Mouse (Mus musculus): Measurements from ENCODE around the gene Ech1. TPM values are rescaled to one million over a fixed set of nuclear protein-coding genes. Genes with fewer than 3 reads are reported as not detected.

Ech1 gene
- polyA plus RNA-seq, 2 experiments, result 165 to 200 TPM

- Histone ChIP-seq H3K4me1 (ENCODE audit: control insufficient read depth, insufficient read depth, low read length) (no peaks in the 10 kb centered on the region), H3K27me3 (ENCODE audit: control insufficient read depth, insufficient read depth, low read length) (no peaks in the 10 kb centered on the region), H3K4me3 (replicated peaks; ENCODE audit: low read length) (peak overlapping the region; percentile 46), H3K27ac (replicated peaks; ENCODE audit: low read depth, low read length) (peak overlapping the region; percentile 89), H3K9me3 (ENCODE audit: control insufficient read depth, low read length) (no peaks in the 10 kb centered on the region), H3K36me3 (ENCODE audit: control insufficient read depth, insufficient read depth, low read length) (peaks cover 45% of the 10 kb centered on the region), H3K4me2 (replicated peaks; ENCODE audit: low read depth, low read length, severe bottlenecking) (peak overlapping the region; percentile 58), H3K9ac (ENCODE audit: low read depth, low read length, severe bottlenecking) (peak overlapping the region; percentile 70)
- DNase-seq (ENCODE audit: low spot score) (peak; percentile 30), ATAC-seq (ENCODE audit: low FRiP score, low read depth) (no peak)
- TF ChIP-seq POLR2A (IDR thresholded peaks at IDR 0.05; ENCODE audit: borderline replicate concordance, extremely low read depth, insufficient read depth, insufficient read length), result no peak
- 52% methylated on average over 11 of the region's 11 CpGs for WGBS
Measured at GRCm38 (mm10) chr7:28825686-28826401, 827 bp downstream of the Ech1 start.

- Histone ChIP-seq H3K27ac (replicated peaks; ENCODE audit: low read depth, low read length) (no peak overlapping the region; the same call in 1 of the 2 replicates), H3K36me3 (ENCODE audit: control insufficient read depth, insufficient read depth, low read length) (peaks cover 45% of the 10 kb centered on the region), H3K9ac (ENCODE audit: low read depth, low read length, severe bottlenecking) (no peak overlapping the region), H3K4me1 (ENCODE audit: control insufficient read depth, insufficient read depth, low read length) (no peaks in the 10 kb centered on the region), H3K4me2 (replicated peaks; ENCODE audit: low read depth, low read length, severe bottlenecking) (peak overlapping the region; percentile 58; the same call in 1 of the 2 replicates), H3K27me3 (ENCODE audit: control insufficient read depth, insufficient read depth, low read length) (no peaks in the 10 kb centered on the region), H3K4me3 (replicated peaks; ENCODE audit: low read length) (no peak overlapping the region), H3K9me3 (ENCODE audit: control insufficient read depth, low read length) (no peaks in the 10 kb centered on the region)
- TF ChIP-seq POLR2A (IDR thresholded peaks at IDR 0.05; ENCODE audit: borderline replicate concordance, extremely low read depth, insufficient read depth, insufficient read length), result no peak
- ATAC-seq (ENCODE audit: low FRiP score, low read depth) (no peak), DNase-seq (ENCODE audit: low spot score) (no peak)
- 93% methylated on average over 7 of the region's 7 CpGs for WGBS
Measured at GRCm38 (mm10) chr7:28826402-28826772, 1.4 kb downstream of the Ech1 start.

- no peaks in the 10 kb centered on the region for H3K4me1 ChIP-seq (ENCODE audit: control insufficient read depth, insufficient read depth, low read length)
- DNase-seq (ENCODE audit: low spot score), result peak; percentile 78
- H3K4me3 ChIP-seq (replicated peaks; ENCODE audit: low read length), result no peak overlapping the region
- TF ChIP-seq POLR2A (IDR thresholded peaks at IDR 0.05; ENCODE audit: borderline replicate concordance, extremely low read depth, insufficient read depth, insufficient read length), result no peak
- H3K36me3 ChIP-seq (ENCODE audit: control insufficient read depth, insufficient read depth, low read length), result peaks cover 45% of the 10 kb centered on the region
- no peaks in the 10 kb centered on the region for H3K9me3 ChIP-seq (ENCODE audit: control insufficient read depth, low read length)
- no peaks in the 10 kb centered on the region for H3K27me3 ChIP-seq (ENCODE audit: control insufficient read depth, insufficient read depth, low read length)
- no peak for ATAC-seq (ENCODE audit: low FRiP score, low read depth)
- H3K27ac ChIP-seq (replicated peaks; ENCODE audit: low read depth, low read length), result no peak overlapping the region
- WGBS, result 51% methylated on average over 3 of the region's 3 CpGs
- no peak overlapping the region for H3K4me2 ChIP-seq (replicated peaks; ENCODE audit: low read depth, low read length, severe bottlenecking)
- no peak overlapping the region for H3K9ac ChIP-seq (ENCODE audit: low read depth, low read length, severe bottlenecking)
Measured at GRCm38 (mm10) chr7:28827338-28827737, 2.3 kb downstream of the Ech1 start.

- no peaks in the 10 kb centered on the region for H3K4me1 ChIP-seq (ENCODE audit: control insufficient read depth, insufficient read depth, low read length)
- H3K9me3 ChIP-seq (ENCODE audit: control insufficient read depth, low read length), result no peaks in the 10 kb centered on the region
- H3K27ac ChIP-seq (replicated peaks; ENCODE audit: low read depth, low read length), result no peak overlapping the region
- no peaks in the 10 kb centered on the region for H3K27me3 ChIP-seq (ENCODE audit: control insufficient read depth, insufficient read depth, low read length)
- no peak for TF ChIP-seq POLR2A (IDR thresholded peaks at IDR 0.05; ENCODE audit: borderline replicate concordance, extremely low read depth, insufficient read depth, insufficient read length)
- H3K9ac ChIP-seq (ENCODE audit: low read depth, low read length, severe bottlenecking), result no peak overlapping the region
- no peak overlapping the region for H3K4me3 ChIP-seq (replicated peaks; ENCODE audit: low read length)
- peaks cover 34% of the 10 kb centered on the region for H3K36me3 ChIP-seq (ENCODE audit: control insufficient read depth, insufficient read depth, low read length)
- no peak for DNase-seq (ENCODE audit: low spot score)
- ATAC-seq (ENCODE audit: low FRiP score, low read depth), result no peak
- no peak overlapping the region for H3K4me2 ChIP-seq (replicated peaks; ENCODE audit: low read depth, low read length, severe bottlenecking)
- WGBS, result 95% methylated on average over 8 of the region's 8 CpGs
Measured at GRCm38 (mm10) chr7:28829821-28830220, 4.8 kb downstream of the Ech1 start.

- 89% methylated on average over 5 of the region's 5 CpGs for WGBS
- ATAC-seq (ENCODE audit: low FRiP score, low read depth), result no peak
Measured at GRCm38 (mm10) chr7:28830981-28831380, 6.0 kb downstream of the Ech1 start.

More at GRCm38 (mm10) chr7:28830981-28831380, 6.0 kb downstream of the Ech1 start:
- no peak overlapping the region for H3K27ac ChIP-seq (replicated peaks; ENCODE audit: low read depth, low read length)
- TF ChIP-seq POLR2A (IDR thresholded peaks at IDR 0.05; ENCODE audit: borderline replicate concordance, extremely low read depth, insufficient read depth, insufficient read length), result no peak
- peaks cover 34% of the 10 kb centered on the region for H3K36me3 ChIP-seq (ENCODE audit: control insufficient read depth, insufficient read depth, low read length)
- no peaks in the 10 kb centered on the region for H3K9me3 ChIP-seq (ENCODE audit: control insufficient read depth, low read length)
- no peak for DNase-seq (ENCODE audit: low spot score)
- no peak overlapping the region for H3K4me2 ChIP-seq (replicated peaks; ENCODE audit: low read depth, low read length, severe bottlenecking)
- H3K9ac ChIP-seq (ENCODE audit: low read depth, low read length, severe bottlenecking), result no peak overlapping the region
- H3K27me3 ChIP-seq (ENCODE audit: control insufficient read depth, insufficient read depth, low read length), result no peaks in the 10 kb centered on the region
- H3K4me3 ChIP-seq (replicated peaks; ENCODE audit: low read length), result no peak overlapping the region
- H3K4me1 ChIP-seq (ENCODE audit: control insufficient read depth, insufficient read depth, low read length), result no peaks in the 10 kb centered on the region
